In the genomic region with DNA sequence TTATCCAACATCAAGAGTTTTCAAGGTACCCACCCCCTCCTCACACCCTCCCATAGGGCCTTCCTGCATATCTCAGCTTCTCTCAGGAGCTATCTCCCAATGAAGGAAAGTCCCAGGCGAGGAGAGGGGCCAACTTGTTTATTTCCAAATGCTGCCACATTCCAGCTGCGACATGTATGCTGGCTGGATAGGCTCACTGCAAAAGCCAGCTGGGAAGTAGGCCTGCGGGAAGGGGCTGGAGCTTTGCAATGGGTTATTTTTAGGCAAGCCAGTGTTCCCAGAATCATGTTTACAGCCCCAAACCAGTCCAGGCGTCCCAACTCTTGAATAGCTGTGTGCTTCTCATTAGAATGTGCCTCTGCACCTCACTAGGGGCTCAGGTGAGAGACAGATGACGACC, we compare ENCODE assay signal across 8 mouse cellular contexts. TPM values are rescaled to one million over a fixed set of nuclear protein-coding genes. Genes with fewer than 3 reads are reported as not detected.
DNase-seq lines count a peak whose midpoint lies in the region; ATAC-seq and TF ChIP-seq lines count a peak whose summit lies in the region.

No protein-coding gene starts in this region.

- no peak for ATAC-seq in CD4-positive, CD25-positive, alpha-beta regulatory T cell, adult 4 months

- peaks cover 6% of the 10 kb centered on the region for H3K4me1 ChIP-seq in testis, adult 2 months (ENCODE audit: control insufficient read depth, insufficient read depth, low read length)
- H3K4me1 ChIP-seq in kidney, adult 2 months (ENCODE audit: control insufficient read depth, insufficient read depth, low read length), result 0 out of 2 replicates have a peak, but pooled peaks cover 3% of the 10 kb centered on the region

- H3K27ac ChIP-seq in testis, adult 2 months (ENCODE audit: control insufficient read depth, insufficient read depth, low read depth, low read length), result peak overlapping the region; percentile 75
- peak overlapping the region; percentile 88 for H3K27ac ChIP-seq in kidney, adult 2 months (ENCODE audit: insufficient read depth, low read depth, low read length)

- no peak overlapping the region for H3K4me3 ChIP-seq in testis, adult 2 months (ENCODE audit: control insufficient read depth, low read depth, low read length)
- no peak overlapping the region for H3K4me3 ChIP-seq in kidney, adult 2 months (ENCODE audit: insufficient read depth, low read depth, low read length)

- no peak for DNase-seq in testis, postnatal 10 days (ENCODE audit: low spot score)
- DNase-seq in heart, adult 8-10 months (ENCODE audit: low spot score), result peak; percentile 78
- DNase-seq in kidney, adult 2 months, result peak; percentile 74
- peak; percentile 85 for DNase-seq in lung, postnatal 10 days
- no peak for DNase-seq in spleen, postnatal 10 days (ENCODE audit: low spot score in 2 of 2)
- no peak for DNase-seq in spleen, postnatal 4 days (ENCODE audit: low spot score in 2 of 2)

- no peaks in the 10 kb centered on the region for H3K36me3 ChIP-seq in testis, adult 2 months (ENCODE audit: control insufficient read depth, insufficient read depth, low read length)
- H3K36me3 ChIP-seq in kidney, adult 2 months (ENCODE audit: control insufficient read depth, insufficient read depth, low read length), result no peaks in the 10 kb centered on the region

- TF ChIP-seq CTCF in testis, adult 2 months (IDR thresholded peaks at IDR 0.05; ENCODE audit: control insufficient read depth, insufficient read depth, insufficient replicate concordance, low read depth, low read length), result no peak
- TF ChIP-seq CTCF in kidney, adult 2 months (conservative IDR thresholded peaks at IDR 0.05; ENCODE audit: insufficient read depth, insufficient read length, low read depth, low read length), result no peak

- no peaks in the 10 kb centered on the region for H3K27me3 ChIP-seq in testis, adult 2 months (ENCODE audit: control insufficient read depth, insufficient read depth, low read length)
- no peaks in the 10 kb centered on the region for H3K27me3 ChIP-seq in kidney, adult 2 months (replicated peaks; ENCODE audit: control insufficient read depth, insufficient read depth, low read length)

- 67% methylated on average over 5 of the region's 5 CpGs for WGBS in kidney, adult 2 months

- TF ChIP-seq POLR2A in testis, adult 2 months (IDR thresholded peaks at IDR 0.05; ENCODE audit: control insufficient read depth, low read depth, low read length), result no peak
- no peak for TF ChIP-seq POLR2A in kidney, adult 2 months (IDR thresholded peaks at IDR 0.05; ENCODE audit: low read depth, low read length)

RNA-seq across cellular contexts. Expression of a gene that starts 51.5 kb away (rescaled TPM):
- 6.7 and 9.4 TPM in 2 replicates for polyA plus RNA-seq in testis, adult 2 months (2012; rRNA removed)
- total RNA-seq in heart, adult 8-10 months (2022), result 1 to 10 TPM; 5.9 to 8.2 (median 6.5) TPM
- 7.8 and 9.8 TPM in 2 replicates for polyA plus RNA-seq in kidney, adult 2 months (2012; rRNA removed)
- 1 to 10 TPM; 2.5 to 4.1 TPM for polyA plus RNA-seq in CD4-positive, CD25-positive, alpha-beta regulatory T cell, adult 4 months (2017; shearing (Covaris generic))

Comparison
In these comparisons a context has a peak if more than half of its experiments do, and no peak if none do; other contexts are left out.
1. DNase-seq: peak in heart, adult 8-10 months (single experiment), kidney, adult 2 months (single experiment) and lung, postnatal 10 days (single experiment); none in testis, postnatal 10 days (single experiment), spleen, postnatal 10 days (0 of 2) and spleen, postnatal 4 days (0 of 2).